ENCODE assay signal across 10 mouse cellular contexts in genomic region chr9:66915401-66915800, GRCm38 (mm10). TPM values are rescaled to one million over a fixed set of nuclear protein-coding genes. Genes with fewer than 3 reads are reported as not detected.
DNase-seq lines count a peak whose midpoint lies in the region; ATAC-seq lines count a peak whose summit lies in the region.
"Had no signal": no experiment of that assay in that cellular context is flagged by ENCODE, and none has a peak within 500 bp of the region (broad histone marks: within the 10 kb centered on the region; RNA-seq: fewer than 3 reads in every experiment).

No protein-coding gene starts in this region.

- no peak overlapping the region for H3K4me2 ChIP-seq in kidney, embryonic 16.5 days (replicated peaks; ENCODE audit: low read depth, low read length)
- H3K4me2 ChIP-seq in lung, embryonic 16.5 days (ENCODE audit: low read depth, low read length): no peak overlapping the region
- H3K4me2 ChIP-seq: embryonic facial prominence, embryonic 13.5 days; limb, embryonic 15.5 days; neural tube, embryonic 12.5 days had no signal

- no peak for DNase-seq in kidney, adult 9 months
- DNase-seq in thymus, postnatal 14 days: peak; percentile 56
- no peak for DNase-seq in cerebellum, postnatal 14 days
- DNase-seq in layer of hippocampus, adult 18-20 months (ENCODE audit: low spot score in 2 of 2): no peak

- WGBS in kidney, embryonic 16.5 days: 80% methylated on average over 5 of the region's 5 CpGs
- 57% methylated on average over 5 of the region's 5 CpGs for WGBS in lung, embryonic 16.5 days

- peaks cover 18% of the 10 kb centered on the region for H3K4me1 ChIP-seq in kidney, embryonic 16.5 days (ENCODE audit: insufficient read depth, low read length)
- H3K4me1 ChIP-seq in brown adipose tissue, adult 24 weeks (ENCODE audit: control insufficient read depth, insufficient read depth, insufficient read length, low read length): peaks cover 17% of the 10 kb centered on the region; the same call in 1 of the 2 replicates
- H3K4me1 ChIP-seq in lung, embryonic 16.5 days (replicated peaks; ENCODE audit: control insufficient read depth, insufficient read depth, low read length): peaks cover 27% of the 10 kb centered on the region

- no peak overlapping the region for H3K9ac ChIP-seq in kidney, embryonic 16.5 days (replicated peaks; ENCODE audit: low read length)
- H3K9ac ChIP-seq in lung, embryonic 16.5 days (ENCODE audit: low read length): no peak overlapping the region
- H3K9ac ChIP-seq: embryonic facial prominence, embryonic 13.5 days; limb, embryonic 15.5 days; neural tube, embryonic 12.5 days had no signal

- H3K27me3 ChIP-seq in kidney, embryonic 16.5 days (ENCODE audit: insufficient read depth, low read length): no peaks in the 10 kb centered on the region
- no peaks in the 10 kb centered on the region for H3K27me3 ChIP-seq in lung, embryonic 16.5 days (ENCODE audit: control insufficient read depth, insufficient read depth, low read depth, low read length)
- H3K27me3 ChIP-seq: embryonic facial prominence, embryonic 13.5 days; limb, embryonic 15.5 days; neural tube, embryonic 12.5 days had no signal

- H3K27ac ChIP-seq in kidney, embryonic 16.5 days (ENCODE audit: low read length): 0 out of 2 replicates have a peak overlapping the region, but pooled peaks have one; percentile 5
- peak overlapping the region; percentile 81 for H3K27ac ChIP-seq in brown adipose tissue, adult 24 weeks (replicated peaks; ENCODE audit: low read depth, low read length)
- peak overlapping the region; percentile 66 for H3K27ac ChIP-seq in lung, embryonic 16.5 days (ENCODE audit: low read length)
- H3K27ac ChIP-seq: embryonic facial prominence, embryonic 13.5 days; limb, embryonic 15.5 days; neural tube, embryonic 12.5 days had no signal

- no peaks in the 10 kb centered on the region for H3K9me3 ChIP-seq in kidney, embryonic 16.5 days (ENCODE audit: low read length)
- H3K9me3 ChIP-seq in lung, embryonic 16.5 days (ENCODE audit: control insufficient read depth, low read length): no peaks in the 10 kb centered on the region
- H3K9me3 ChIP-seq: embryonic facial prominence, embryonic 13.5 days; limb, embryonic 15.5 days; neural tube, embryonic 12.5 days had no signal

- no peak for ATAC-seq in kidney, embryonic 16.5 days (ENCODE audit: low FRiP score, low TSS enrichment)
- no peak for ATAC-seq in lung, embryonic 16.5 days (ENCODE audit: low read depth)

- H3K36me3 ChIP-seq in kidney, embryonic 16.5 days (ENCODE audit: insufficient read depth, low read length): no peaks in the 10 kb centered on the region
- H3K36me3 ChIP-seq in lung, embryonic 16.5 days (ENCODE audit: control insufficient read depth, insufficient read depth, low read length): no peaks in the 10 kb centered on the region
- H3K36me3 ChIP-seq: embryonic facial prominence, embryonic 13.5 days; limb, embryonic 15.5 days; neural tube, embryonic 12.5 days had no signal

- H3K4me3 ChIP-seq in kidney, embryonic 16.5 days (ENCODE audit: low read length): no peak overlapping the region
- peak overlapping the region; percentile 8; the same call in 1 of the 2 replicates for H3K4me3 ChIP-seq in brown adipose tissue, adult 24 weeks (ENCODE audit: insufficient read depth, low read depth, low read length)
- H3K4me3 ChIP-seq in lung, embryonic 16.5 days (ENCODE audit: low read length): no peak overlapping the region
- H3K4me3 ChIP-seq: embryonic facial prominence, embryonic 13.5 days; limb, embryonic 15.5 days; neural tube, embryonic 12.5 days had no signal

RNA-seq across cellular contexts. Expression of gene Rab8b, which starts 4.1 kb away (rescaled TPM):
- 27.0 and 27.8 TPM in 2 replicates for polyA plus RNA-seq in kidney, embryonic 16.5 days (2015; fragmentation: Nextera tagmentation; extraction: Ambion mirVana)
- polyA plus RNA-seq in brown adipose tissue, adult 24 weeks (2012; ENCODE audit: insufficient read depth, insufficient read length, missing spikeins): 8.2 and 8.9 TPM in 2 replicates
- polyA plus RNA-seq in lung, embryonic 16.5 days (2015; fragmentation: Nextera tagmentation; extraction: Ambion mirVana): 28.8 and 30.4 TPM in 2 replicates
- 10 to 100 TPM; 53.6 to 57.1 TPM for total RNA-seq in layer of hippocampus, adult 18-20 months (2021)

RNA-seq across cellular contexts. Expression of gene Rps27l, which starts 30.5 kb away (rescaled TPM):
- polyA plus RNA-seq in kidney, embryonic 16.5 days (2015; fragmentation: Nextera tagmentation; extraction: Ambion mirVana): 585 and 609 TPM in 2 replicates
- polyA plus RNA-seq in brown adipose tissue, adult 24 weeks (2012; ENCODE audit: insufficient read depth, insufficient read length, missing spikeins): 582 and 811 TPM in 2 replicates
- 612 and 687 TPM in 2 replicates for polyA plus RNA-seq in lung, embryonic 16.5 days (2015; fragmentation: Nextera tagmentation; extraction: Ambion mirVana)
- 10 to 100 TPM; 35.9 to 39.4 TPM for total RNA-seq in layer of hippocampus, adult 18-20 months (2021)

RNA-seq across cellular contexts. Expression of gene Lactb, which starts 59.9 kb away (rescaled TPM):
- polyA plus RNA-seq in kidney, embryonic 16.5 days (2015; fragmentation: Nextera tagmentation; extraction: Ambion mirVana): 16.0 and 17.7 TPM in 2 replicates
- polyA plus RNA-seq in brown adipose tissue, adult 24 weeks (2012; ENCODE audit: insufficient read depth, insufficient read length, missing spikeins): 19.0 and 27.1 TPM in 2 replicates
- polyA plus RNA-seq in lung, embryonic 16.5 days (2015; fragmentation: Nextera tagmentation; extraction: Ambion mirVana): 6.0 and 7.0 TPM in 2 replicates
- 10 to 100 TPM; 14.8 to 16.6 TPM for total RNA-seq in layer of hippocampus, adult 18-20 months (2021)

Comparison
In these comparisons a context has a peak if more than half of its experiments do, and no peak if none do; other contexts are left out.
1. H3K27ac ChIP-seq: peak in every context shown above with its lines; median percentile 81 in brown adipose tissue, adult 24 weeks; 66 in lung, embryonic 16.5 days; 5 in kidney, embryonic 16.5 days.